Mouse (Mus musculus) c-Kit-positive CD71-negative TER-119-negative erythroid progenitor cells, embryonic 14.5 days (primary cell): ENCODE measurements around the gene Arhgap42.

Experiments used
- DNase-seq: peaks from one replicate; pipeline ENCODE4 v3.0.0-alpha.2; 2013; ENCODE audit warnings: low read depth

The Arhgap42 gene

GRCm38 (mm10) chr9:9238438-9239391, at the start of gene Arhgap42:
Gene Arhgap42 (minus strand): TSS chr9:9239101.
- peak; percentile 28 for DNase-seq

GRCm38 (mm10) chr9:9288140-9288539, 49.2 kb upstream of the Arhgap42 start:
- DNase-seq: no peak

GRCm38 (mm10) chr9:9269305-9269704, 30.4 kb upstream of the Arhgap42 start:
- DNase-seq: no peak

GRCm38 (mm10) chr9:9267606-9268601, 29.0 kb upstream of the Arhgap42 start:
- DNase-seq: no peak

GRCm38 (mm10) chr9:9263543-9263942, 24.6 kb upstream of the Arhgap42 start:
- no peak for DNase-seq

DNA sequence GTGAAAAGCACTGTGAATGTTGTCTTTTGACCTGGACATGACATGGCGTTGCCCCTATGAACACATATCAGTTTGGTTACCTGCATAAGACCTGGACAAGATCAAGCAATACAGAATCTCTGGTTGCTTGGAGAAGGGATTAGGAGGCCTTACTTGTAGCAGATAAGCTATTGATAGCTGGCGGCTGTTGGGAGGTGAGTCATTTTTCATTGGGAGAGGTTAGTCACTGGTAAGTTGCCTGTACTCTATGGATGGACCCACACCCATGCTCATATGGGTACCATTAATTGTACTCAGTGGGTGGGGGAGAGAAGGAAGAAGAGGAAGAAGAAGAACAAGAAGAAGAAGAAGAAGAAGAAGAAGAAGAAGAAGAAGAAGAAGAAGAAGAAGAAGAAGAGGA, 23.6 kb upstream of the Arhgap42 start:
- no peak for DNase-seq

- no peak for DNase-seq
Observed at GRCm38 (mm10) chr9:9254764-9255163, 15.9 kb upstream of the Arhgap42 start.

DNA sequence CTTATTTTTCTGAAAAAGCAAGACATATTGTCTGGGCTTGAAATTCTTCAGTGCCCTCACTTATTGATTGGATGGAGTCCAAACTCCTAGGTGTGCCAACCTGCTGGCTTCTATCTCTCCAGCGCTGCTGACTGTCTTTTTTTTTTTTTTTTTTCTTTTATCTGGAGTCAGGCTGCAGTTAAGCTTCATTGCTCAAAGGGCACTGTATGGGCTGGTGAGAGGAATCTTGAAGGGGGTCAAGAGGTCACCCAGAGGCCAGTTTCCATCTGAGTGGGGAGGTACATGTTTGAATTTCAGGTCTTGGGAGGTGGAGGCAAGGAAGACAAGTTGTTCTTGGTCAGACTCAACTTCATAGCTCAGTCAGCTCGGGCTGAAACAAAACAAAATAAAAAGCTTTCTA, 9.6 kb upstream of the Arhgap42 start:
- no peak for DNase-seq

DNA sequence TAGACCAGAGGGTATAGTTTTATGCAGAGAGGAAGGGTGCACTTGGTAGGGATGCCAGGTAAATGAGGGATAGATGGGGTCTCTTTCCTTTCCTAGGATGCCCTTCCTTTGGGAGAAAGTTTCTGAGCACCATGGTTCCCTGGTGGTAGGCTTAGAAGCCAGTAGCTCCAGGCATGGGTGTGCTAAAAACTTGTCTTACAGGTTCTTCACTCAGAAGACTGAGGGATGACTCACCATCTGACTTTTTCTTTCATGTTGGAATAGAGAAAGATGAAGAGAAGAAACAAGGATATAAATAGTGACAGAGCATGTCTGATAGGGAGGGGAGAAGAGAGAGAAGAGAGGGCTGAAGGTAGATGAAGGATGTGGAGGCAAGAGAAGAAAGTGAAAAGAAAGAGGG, 7.1 kb upstream of the Arhgap42 start:
- DNase-seq: no peak

- DNase-seq: no peak
Observed at GRCm38 (mm10) chr9:9243834-9244233, 4.9 kb upstream of the Arhgap42 start.

GRCm38 (mm10) chr9:9241202-9241795, 2.4 kb upstream of the Arhgap42 start:
- no peak for DNase-seq

DNA sequence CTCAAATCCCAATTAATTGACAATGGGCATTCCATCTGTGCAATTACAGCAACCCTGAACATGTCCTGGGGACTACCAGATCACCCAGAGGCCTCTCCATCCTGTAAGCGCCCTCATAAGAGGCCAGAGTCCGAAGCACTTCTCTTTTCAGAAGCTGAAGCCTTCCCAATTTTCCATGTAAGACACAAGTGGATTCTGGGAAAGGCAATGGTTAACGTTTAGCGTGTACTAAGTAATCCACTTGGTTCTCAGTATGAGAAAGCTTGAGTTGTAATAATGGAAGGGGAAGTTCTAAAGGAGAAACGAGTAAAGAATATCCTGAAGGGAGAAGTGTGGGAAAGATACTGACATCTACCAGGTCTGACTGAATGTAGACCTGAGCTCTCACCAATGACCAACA, 1.4 kb downstream of the Arhgap42 start:
- no peak for DNase-seq

GRCm38 (mm10) chr9:9229662-9230061, 9.2 kb downstream of the Arhgap42 start:
- no peak for DNase-seq

- no peak for DNase-seq
Observed at GRCm38 (mm10) chr9:9224837-9225236, 14.1 kb downstream of the Arhgap42 start.

- DNase-seq: no peak
Observed at GRCm38 (mm10) chr9:9223384-9223783, 15.5 kb downstream of the Arhgap42 start.

DNA sequence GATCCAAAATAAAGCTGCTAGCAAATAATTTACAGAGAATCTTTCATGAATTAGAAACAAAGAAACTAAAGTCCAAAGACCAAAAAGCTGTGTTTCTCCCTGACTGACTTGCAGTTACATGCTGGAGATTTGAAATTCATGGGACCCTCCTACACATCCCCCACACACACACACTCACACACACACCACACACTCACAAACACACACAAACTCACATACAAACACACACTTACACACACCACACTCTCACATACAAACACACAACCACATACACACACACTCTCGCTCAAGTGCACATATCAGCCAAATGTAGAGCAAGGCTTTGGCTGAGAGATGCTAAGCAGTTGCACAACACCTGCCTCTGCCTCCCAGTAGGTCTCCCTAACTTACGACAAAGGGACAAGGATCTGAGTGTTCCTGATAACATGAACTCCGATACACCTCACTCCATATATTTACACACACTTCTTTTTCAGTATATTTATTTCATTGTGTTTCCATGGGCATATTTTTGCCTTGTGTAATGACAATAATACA, 16.9 kb downstream of the Arhgap42 start:
- DNase-seq: no peak

DNA sequence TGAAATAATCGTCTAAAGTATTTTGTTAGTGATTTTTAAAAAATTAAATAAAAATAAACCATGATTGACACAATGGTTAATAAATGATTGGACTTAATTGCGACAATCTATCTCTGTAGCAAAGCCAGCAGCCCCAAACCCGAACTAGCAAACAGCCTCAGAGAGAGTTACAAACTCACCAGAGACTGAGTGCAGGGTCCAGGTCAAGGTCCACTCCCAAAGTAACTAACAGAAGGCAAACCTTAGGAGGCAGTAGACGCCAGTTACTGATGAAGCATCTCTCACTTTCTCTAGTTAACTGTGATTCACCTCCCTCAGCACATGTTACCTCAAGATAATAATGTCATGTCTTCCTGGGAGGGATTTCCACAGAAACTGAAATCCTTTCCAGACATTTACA, 17.7 kb downstream of the Arhgap42 start:
- DNase-seq: no peak

GRCm38 (mm10) chr9:9218301-9218700, 20.6 kb downstream of the Arhgap42 start:
- DNase-seq: no peak

- DNase-seq: no peak
Observed at GRCm38 (mm10) chr9:9214849-9215248, 24.1 kb downstream of the Arhgap42 start.

DNA sequence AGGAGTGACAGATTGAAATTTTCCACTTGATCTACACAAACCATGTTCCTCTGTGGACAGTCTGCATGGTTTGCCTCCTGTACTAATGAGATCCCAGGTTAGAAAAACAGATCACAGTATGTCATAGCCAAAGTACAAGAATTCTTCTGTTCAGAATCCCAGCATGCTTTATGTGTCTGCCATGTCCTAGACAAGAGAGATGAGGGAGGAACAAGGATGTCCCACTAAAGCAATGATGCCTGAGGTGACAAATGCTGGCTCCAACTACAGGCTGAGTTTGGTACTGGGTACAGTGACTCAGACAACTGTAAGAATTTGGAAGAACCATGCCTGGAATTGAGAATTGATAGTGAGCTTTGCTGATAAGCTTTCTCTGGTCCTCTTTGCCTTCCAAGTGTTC, 24.6 kb downstream of the Arhgap42 start:
- DNase-seq: no peak

DNA sequence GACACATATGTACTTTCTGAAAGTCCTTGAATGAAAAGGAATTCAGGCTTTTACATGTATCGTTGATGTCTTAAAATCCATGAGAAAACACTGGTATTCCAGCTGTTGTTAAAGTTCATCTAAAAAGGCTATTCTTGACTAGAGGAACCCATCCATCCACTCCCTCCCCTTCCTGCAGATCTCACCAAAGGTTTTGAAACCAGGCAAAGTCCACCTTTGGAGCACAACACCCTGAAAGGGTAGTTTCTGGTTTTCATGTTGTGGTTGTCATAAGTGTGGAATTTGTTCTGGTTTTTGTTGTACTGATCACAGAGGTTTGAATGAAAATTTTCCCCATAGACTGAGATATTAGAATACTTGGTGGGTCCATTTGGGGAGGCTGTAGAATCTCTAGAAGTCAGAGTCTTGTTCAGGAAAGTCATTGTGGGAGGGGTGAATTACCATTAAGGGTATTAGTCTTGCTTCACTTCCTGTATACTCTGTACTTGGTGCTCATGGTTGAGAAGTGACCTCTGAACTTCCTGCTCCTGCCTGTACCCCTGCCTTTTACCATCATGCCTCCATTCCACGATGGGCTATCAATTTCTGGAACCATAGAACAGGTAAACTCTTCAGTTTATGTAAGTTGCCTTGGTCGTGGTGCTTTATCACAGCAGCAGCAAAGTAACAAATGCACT, 27.4 kb downstream of the Arhgap42 start:
- DNase-seq: no peak
